Mouse (Mus musculus): ENCODE results near the gene Bok. TPM values are rescaled to one million over a fixed set of nuclear protein-coding genes. Genes with fewer than 3 reads are reported as not detected.

Gene Bok
- total and polyA plus RNA-seq, 3 experiments: 0.17 TPM; not detected in 2

GRCm38 (mm10) chr1:93731880-93732281 is 46.4 kb downstream of the Bok start:
- Histone ChIP-seq H3K9ac (ENCODE audit: control insufficient read depth, low read depth, low read length, poor library complexity, severe bottlenecking) (no peak overlapping the region), H3K79me2 (ENCODE audit: control insufficient read depth, insufficient read depth, low read length, poor library complexity) (no peaks in the 10 kb centered on the region; the same call in 1 of the 2 replicates), H3K27me3 (ENCODE audit: control insufficient read depth in 1 of 2, insufficient read depth in 2 of 2, low read length in 2 of 2) (no peaks in the 10 kb centered on the region), H3K4me3 (ENCODE audit: control insufficient read depth in 1 of 2, insufficient read depth in 1 of 2, low read depth in 2 of 2, low read length in 2 of 2) (no peak overlapping the region), H3K27ac (ENCODE audit: control insufficient read depth, low read depth, low read length) (no peak overlapping the region), H3K36me3 (ENCODE audit: control insufficient read depth in 1 of 2, insufficient read depth in 2 of 2, low read length in 2 of 2) (peaks cover 4 to 6% of the 10 kb centered on the region in 2 experiments; a peak in 3 of 4 replicates), H3K4me1 (ENCODE audit: control insufficient read depth in 1 of 2, insufficient read depth in 2 of 2, low read length in 2 of 2) (no peaks in the 10 kb centered on the region; a peak in 1 of 4 replicates), H3K9me3 (replicated peaks; ENCODE audit: insufficient read depth, low read length) (no peaks in the 10 kb centered on the region)
- peak; percentile 51 for TF ChIP-seq GATA1 (IDR thresholded peaks at IDR 0.05; ENCODE audit: low read depth, low read length)
- no peak for TF ChIP-seq SMC3 (IDR thresholded peaks at IDR 0.05; ENCODE audit: low read depth, low read length)
- TF ChIP-seq RCOR1 (IDR thresholded peaks at IDR 0.05; ENCODE audit: low read depth, low read length): peak; percentile 65; the same call in 1 of the 2 replicates
- no peak for TF ChIP-seq NELFE (IDR thresholded peaks at IDR 0.05; ENCODE audit: low read depth, low read length)
- no peak for TF ChIP-seq NRF1 (IDR thresholded peaks at IDR 0.05; ENCODE audit: insufficient read depth, low read depth, low read length, poor library complexity, severe bottlenecking)
- TF ChIP-seq HCFC1 (IDR thresholded peaks at IDR 0.05; ENCODE audit: low read depth, low read length): peak; percentile 57; the same call in 1 of the 2 replicates
- 0 out of 2 replicates have a peak, but pooled peaks have one; percentile 24 for TF ChIP-seq USF1 (IDR thresholded peaks at IDR 0.05; ENCODE audit: low read depth, low read length)
- TF ChIP-seq RAD21 (IDR thresholded peaks at IDR 0.05; ENCODE audit: low read depth, low read length): no peak
- TF ChIP-seq USF2 (IDR thresholded peaks at IDR 0.05; ENCODE audit: borderline replicate concordance in 1 of 2, insufficient read depth in 1 of 2, low read depth in 1 of 2, low read length in 2 of 2): no peak
- peak; percentile 48; the same call in 1 of the 2 replicates for TF ChIP-seq TAL1 (IDR thresholded peaks at IDR 0.05; ENCODE audit: low read length)
- TF ChIP-seq ETS1 (IDR thresholded peaks at IDR 0.05; ENCODE audit: low read depth, low read length): 0 out of 2 replicates have a peak, but pooled peaks have one; percentile 19
- peak; percentile 44 for DNase-seq (ENCODE audit: low read depth, low spot score)

GRCm38 (mm10) chr1:93735859-93736258 is 50.4 kb downstream of the Bok start:
- H3K9ac ChIP-seq (ENCODE audit: control insufficient read depth, low read depth, low read length, poor library complexity, severe bottlenecking): no peak overlapping the region
- no peaks in the 10 kb centered on the region for H3K9me3 ChIP-seq (replicated peaks; ENCODE audit: insufficient read depth, low read length)
- H3K27me3 ChIP-seq (ENCODE audit: control insufficient read depth in 1 of 2, insufficient read depth in 2 of 2, low read length in 2 of 2): no peaks in the 10 kb centered on the region
- peaks cover 14% of the 10 kb centered on the region for H3K79me2 ChIP-seq (ENCODE audit: control insufficient read depth, insufficient read depth, low read length, poor library complexity)
- DNase-seq (ENCODE audit: low read depth, low spot score): no peak
- H3K4me1 ChIP-seq (ENCODE audit: control insufficient read depth in 1 of 2, insufficient read depth in 2 of 2, low read length in 2 of 2): peaks cover 0 to 2% of the 10 kb centered on the region in 2 experiments; a peak in 2 of 4 replicates
- no peak overlapping the region for H3K27ac ChIP-seq (ENCODE audit: control insufficient read depth, low read depth, low read length)
- H3K4me3 ChIP-seq (ENCODE audit: control insufficient read depth in 1 of 2, insufficient read depth in 1 of 2, low read depth in 2 of 2, low read length in 2 of 2): no peak overlapping the region
- peaks cover 0 to 6% of the 10 kb centered on the region in 2 experiments; a peak in 3 of 4 replicates for H3K36me3 ChIP-seq (ENCODE audit: control insufficient read depth in 1 of 2, insufficient read depth in 2 of 2, low read length in 2 of 2)
- TF ChIP-seq POLR2AphosphoS2 (IDR thresholded peaks at IDR 0.05; ENCODE audit: low read length): no peak
- peak; percentile 32; the same call in 1 of the 2 replicates for TF ChIP-seq RCOR1 (IDR thresholded peaks at IDR 0.05; ENCODE audit: low read depth, low read length)
- TF ChIP-seq MAZ (IDR thresholded peaks at IDR 0.05; ENCODE audit: low read depth, low read length): no peak
- no peak for TF ChIP-seq MEF2A (IDR thresholded peaks at IDR 0.05; ENCODE audit: extremely low read depth, insufficient replicate concordance, low read depth, low read length, poor library complexity, severe bottlenecking)
- TF ChIP-seq UBTF (IDR thresholded peaks at IDR 0.05; ENCODE audit: borderline replicate concordance, insufficient read depth, low read depth, low read length): no peak
- TF ChIP-seq E2F4 (IDR thresholded peaks at IDR 0.05; ENCODE audit: borderline replicate concordance, low read depth, low read length): no peak
- peak; percentile 79 for TF ChIP-seq ETS1 (IDR thresholded peaks at IDR 0.05; ENCODE audit: low read depth, low read length)
- TF ChIP-seq TCF12 (IDR thresholded peaks at IDR 0.05; ENCODE audit: low read depth, low read length): no peak

Data from MEL (cell line).